ENCODE assay signal across 8 mouse cellular contexts in the genomic region with DNA sequence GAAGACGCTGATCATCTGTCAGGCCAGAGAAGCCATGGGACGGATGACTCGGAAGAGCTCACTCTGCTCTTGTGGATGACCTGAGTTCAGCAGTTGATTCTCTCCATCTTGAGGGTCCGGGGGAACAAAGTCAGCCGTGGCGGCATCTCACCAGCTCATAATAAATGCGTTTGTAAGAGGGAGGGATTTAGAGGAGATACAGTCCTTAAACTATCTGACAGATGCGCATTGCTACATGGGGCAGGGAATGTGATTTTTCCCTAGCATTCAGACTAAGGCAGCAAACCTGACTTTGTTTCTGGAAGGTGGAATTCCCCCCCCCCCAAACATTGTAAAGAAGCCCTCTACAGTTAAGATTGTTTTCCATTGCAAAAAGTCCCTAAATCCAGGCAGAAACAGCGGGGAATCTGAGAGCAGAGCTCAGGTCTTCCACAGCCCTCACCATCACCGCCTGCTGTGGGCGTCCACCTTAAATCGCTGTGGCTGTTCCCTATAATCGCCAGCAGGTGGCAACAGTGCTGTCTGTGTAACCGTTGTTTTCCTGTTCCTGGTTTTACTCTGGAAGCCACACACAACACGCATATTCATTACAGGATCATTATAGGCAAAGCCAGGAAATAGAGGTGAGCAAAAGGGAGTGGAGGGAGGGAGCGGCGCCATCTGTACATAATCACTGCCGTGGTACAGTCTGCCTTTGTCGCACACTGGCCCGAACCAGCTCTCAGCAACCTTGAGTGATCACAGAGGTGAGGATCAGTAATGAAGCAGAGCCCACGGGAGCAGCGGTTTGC.
DNase-seq lines count a peak whose midpoint lies in the region; ATAC-seq lines count a peak whose summit lies in the region.

No protein-coding gene starts in this region.

- H3K36me3 ChIP-seq in hindbrain, embryonic 11.5 days (ENCODE audit: control insufficient read depth, insufficient read depth, low read length), result no peaks in the 10 kb centered on the region
- no peaks in the 10 kb centered on the region for H3K36me3 ChIP-seq in lung, embryonic 16.5 days (ENCODE audit: control insufficient read depth, insufficient read depth, low read length)

- peak; percentile 93 for DNase-seq in NIH3T3 (ENCODE audit: low read depth)
- peak; percentile 84 for DNase-seq in cerebellum, adult 9-10 months
- DNase-seq in frontal cortex, adult 2 months (ENCODE audit: extremely low spot score in 1 of 2, low spot score in 1 of 2), result peak; percentile 61 to 93
- DNase-seq in hindbrain, embryonic 11.5 days (ENCODE audit: low spot score), result peak; percentile 89
- DNase-seq in layer of hippocampus, adult 9-11 months, result peak; percentile 79
- peak; percentile 42 for DNase-seq in ovary, postnatal 10 days (ENCODE audit: low spot score)
- DNase-seq in thymus, postnatal 0 days (ENCODE audit: low spot score), result peak; percentile 70

- no peak overlapping the region for H3K27ac ChIP-seq in hindbrain, embryonic 11.5 days (ENCODE audit: low read depth, low read length)
- no peak overlapping the region for H3K27ac ChIP-seq in lung, embryonic 16.5 days (ENCODE audit: low read length)

- no peaks in the 10 kb centered on the region for H3K27me3 ChIP-seq in hindbrain, embryonic 11.5 days (ENCODE audit: control insufficient read depth, insufficient read depth, low read length)
- no peaks in the 10 kb centered on the region; the same call in 1 of the 2 replicates for H3K27me3 ChIP-seq in lung, embryonic 16.5 days (ENCODE audit: control insufficient read depth, insufficient read depth, low read depth, low read length)

- 0 out of 2 replicates have a peak overlapping the region, but pooled peaks have one; percentile 11 for H3K9ac ChIP-seq in hindbrain, embryonic 11.5 days (ENCODE audit: low read depth, low read length)
- peak overlapping the region; percentile 56 for H3K9ac ChIP-seq in lung, embryonic 16.5 days (ENCODE audit: low read length)

- 27% methylated on average over 22 of the region's 22 CpGs for WGBS in hindbrain, embryonic 11.5 days
- WGBS in lung, embryonic 16.5 days, result 18% methylated on average over 22 of the region's 22 CpGs

- 0 out of 2 replicates have a peak, but pooled peaks cover 2% of the 10 kb centered on the region for H3K4me1 ChIP-seq in hindbrain, embryonic 11.5 days (replicated peaks; ENCODE audit: control insufficient read depth, insufficient read depth, low read length)
- no peaks in the 10 kb centered on the region; the same call in 1 of the 2 replicates for H3K4me1 ChIP-seq in lung, embryonic 16.5 days (replicated peaks; ENCODE audit: control insufficient read depth, insufficient read depth, low read length)

- H3K4me2 ChIP-seq in hindbrain, embryonic 11.5 days (replicated peaks; ENCODE audit: low read depth, low read length), result peak overlapping the region; percentile 38
- peak overlapping the region; percentile 63 for H3K4me2 ChIP-seq in lung, embryonic 16.5 days (ENCODE audit: low read depth, low read length)

- peak; percentile 70 for ATAC-seq in hindbrain, embryonic 11.5 days (ENCODE audit: low FRiP score)
- peak; percentile 78 for ATAC-seq in lung, embryonic 16.5 days (ENCODE audit: low read depth)

- H3K9me3 ChIP-seq in hindbrain, embryonic 11.5 days (ENCODE audit: control insufficient read depth, low read length), result no peaks in the 10 kb centered on the region
- H3K9me3 ChIP-seq in lung, embryonic 16.5 days (ENCODE audit: control insufficient read depth, low read length), result no peaks in the 10 kb centered on the region

- H3K4me3 ChIP-seq in hindbrain, embryonic 11.5 days (ENCODE audit: low read depth, low read length), result peak overlapping the region; percentile 19
- peak overlapping the region; percentile 43 for H3K4me3 ChIP-seq in lung, embryonic 16.5 days (ENCODE audit: low read length)

Comparison
In these comparisons a context has a peak if more than half of its experiments do, and no peak if none do; other contexts are left out.
1. DNase-seq: peak in every context shown above with its lines; median percentile 93 in NIH3T3; 89 in hindbrain, embryonic 11.5 days; 84 in cerebellum, adult 9-10 months; 79 in layer of hippocampus, adult 9-11 months; 77 in frontal cortex, adult 2 months; 70 in thymus, postnatal 0 days; 42 in ovary, postnatal 10 days.